Mouse (Mus musculus) MEL (cell line): ENCODE measurements around the gene Vmn1r203. TPM values are rescaled to one million over a fixed set of nuclear protein-coding genes. Genes with fewer than 3 reads are reported as not detected.

Experiments used
- DNase-seq: peaks from one replicate; pipeline ENCODE4 v3.0.0; 2011; ENCODE audit warnings: low read depth, low spot score
- H3K27ac ChIP-seq: 2 replicates; pipeline ENCODE4 v1.5.1; 2012; ENCODE audit warnings: low read depth, mild to moderate bottlenecking, control low read depth, low read length, moderate library complexity; ENCODE audit not compliant: control insufficient read depth
- H3K27me3 ChIP-seq, 2 experiments: fragments of 150-350 bp in 1 of 2; sonication (generic) in 1 of 2; 2 replicates each; pipeline ENCODE4 v1.6.1; 2012; ENCODE audit warnings: low read length in 2 of 2, mild to moderate bottlenecking in 2 of 2, improper control_type of control experiment in 1 of 2, moderate library complexity in 1 of 2; ENCODE audit not compliant: insufficient read depth in 2 of 2, control insufficient read depth in 1 of 2
- H3K36me3 ChIP-seq, 2 experiments: 2 replicates each; pipeline ENCODE4 v1.6.1; 2012 to 2014; ENCODE audit warnings: low read length in 2 of 2, improper control_type of control experiment in 1 of 2, inconsistent platforms in 1 of 2, mild to moderate bottlenecking in 1 of 2; ENCODE audit not compliant: insufficient read depth in 2 of 2, control insufficient read depth in 1 of 2
- H3K4me1 ChIP-seq, 2 experiments: fragments of 150-350 bp in 1 of 2; sonication (generic) in 1 of 2; 2 replicates each; pipeline ENCODE4 v1.6.1; 2012; ENCODE audit warnings: low read length in 2 of 2, improper control_type of control experiment in 1 of 2, mild to moderate bottlenecking in 1 of 2; ENCODE audit not compliant: insufficient read depth in 2 of 2, control insufficient read depth in 1 of 2
- H3K4me3 ChIP-seq, 2 experiments: fragments of 150-350 bp in 1 of 2; sonication (generic) in 1 of 2; 2 replicates each; pipeline ENCODE4 v1.5.1; 2012; ENCODE audit warnings: low read depth in 2 of 2, low read length in 2 of 2, mild to moderate bottlenecking in 2 of 2, moderate library complexity in 2 of 2, control low read depth in 1 of 2, improper control_type of control experiment in 1 of 2; ENCODE audit not compliant: control insufficient read depth in 1 of 2, insufficient read depth in 1 of 2
- H3K79me2 ChIP-seq: 2 replicates; pipeline ENCODE4 v1.6.1; 2012; ENCODE audit warnings: mild to moderate bottlenecking, low read length, moderate library complexity; ENCODE audit not compliant: control insufficient read depth, poor library complexity, insufficient read depth
- H3K9ac ChIP-seq: 2 replicates; pipeline ENCODE4 v1.6.1; 2012; ENCODE audit warnings: low read depth, mild to moderate bottlenecking, control low read depth, low read length, moderate library complexity; ENCODE audit not compliant: control insufficient read depth, poor library complexity, severe bottlenecking
- H3K9me3 ChIP-seq: fragments of 150-350 bp; sonication (generic); replicated peaks from 2 replicates; pipeline ENCODE4 v1.6.1; 2012; ENCODE audit warnings: mild to moderate bottlenecking, low read length, improper control_type of control experiment, moderate library complexity; ENCODE audit not compliant: insufficient read depth
- BHLHE40 ChIP-seq: IDR thresholded peaks from 2 replicates; pipeline ENCODE4 v1.6.1; 2012; ENCODE audit warnings: low read depth, mild to moderate bottlenecking, inconsistent platforms, low read length, improper control_type of control experiment, borderline replicate concordance
- CHD1 ChIP-seq: IDR thresholded peaks from 2 replicates; pipeline ENCODE4 v1.6.1; 2012; ENCODE audit warnings: low read depth, mild to moderate bottlenecking, inconsistent platforms, low read length, improper control_type of control experiment
- CTCF ChIP-seq, 3 experiments: IDR thresholded peaks in 2 of 3; conservative IDR thresholded peaks in 1 of 3; 2 replicates each; pipeline ENCODE4 v1.5.1; 2011 to 2012; ENCODE audit warnings: low read length in 3 of 3, low read depth in 2 of 3, mild to moderate bottlenecking in 2 of 3, improper control_type of control experiment in 1 of 3, inconsistent platforms in 1 of 3, mixed read lengths in 1 of 3, moderate library complexity in 1 of 3; ENCODE audit not compliant: control insufficient read depth in 1 of 3, insufficient read depth in 1 of 3, poor library complexity in 1 of 3, severe bottlenecking in 1 of 3
- E2F4 ChIP-seq: IDR thresholded peaks from 2 replicates; pipeline ENCODE4 v1.6.1; 2011; ENCODE audit warnings: low read depth, low read length, improper control_type of control experiment, borderline replicate concordance
- JUND ChIP-seq: IDR thresholded peaks from 2 replicates; pipeline ENCODE4 v1.6.1; 2011; ENCODE audit warnings: low read depth, mild to moderate bottlenecking, improper control_type of control experiment, low read length
- KAT2A ChIP-seq: conservative IDR thresholded peaks from 2 replicates; pipeline ENCODE4 v1.6.1; 2012; ENCODE audit warnings: low read depth, low read length, improper control_type of control experiment, inconsistent platforms
- MAX ChIP-seq: IDR thresholded peaks from 2 replicates; pipeline ENCODE4 v1.6.1; 2011; ENCODE audit warnings: low read length, improper control_type of control experiment
- MEF2A ChIP-seq: IDR thresholded peaks from 2 replicates; pipeline ENCODE4 v1.6.1; 2014; ENCODE audit warnings: low read depth, mild to moderate bottlenecking, inconsistent platforms, low read length, improper control_type of control experiment; ENCODE audit not compliant: poor library complexity, insufficient replicate concordance, severe bottlenecking; ENCODE audit errors: extremely low read depth
- MXI1 ChIP-seq: IDR thresholded peaks from 2 replicates; pipeline ENCODE4 v1.6.1; 2011; ENCODE audit warnings: mild to moderate bottlenecking, low read depth, low read length, improper control_type of control experiment
- NELFE ChIP-seq: IDR thresholded peaks from 2 replicates; pipeline ENCODE4 v1.6.1; 2011; ENCODE audit warnings: low read depth, low read length, improper control_type of control experiment
- POLR2A ChIP-seq, 2 experiments: IDR thresholded peaks; 2 replicates each; pipeline ENCODE4 v1.6.1; 2011 to 2012; ENCODE audit warnings: low read length in 2 of 2, mild to moderate bottlenecking in 2 of 2, control low read depth in 1 of 2, improper control_type of control experiment in 1 of 2, low read depth in 1 of 2, moderate library complexity in 1 of 2; ENCODE audit not compliant: control insufficient read depth in 1 of 2, insufficient read depth in 1 of 2, poor library complexity in 1 of 2
- RAD21 ChIP-seq: IDR thresholded peaks from 2 replicates; pipeline ENCODE4 v1.6.1; 2011; ENCODE audit warnings: mild to moderate bottlenecking, low read depth, low read length, improper control_type of control experiment
- SMC3 ChIP-seq: IDR thresholded peaks from 2 replicates; pipeline ENCODE4 v1.6.1; 2011; ENCODE audit warnings: low read depth, low read length, improper control_type of control experiment
- TAL1 ChIP-seq: IDR thresholded peaks from 2 replicates; pipeline ENCODE4 v1.6.1; 2012; ENCODE audit warnings: mild to moderate bottlenecking, inconsistent platforms, low read length, moderate library complexity, mixed read lengths
- TBP ChIP-seq: IDR thresholded peaks from 2 replicates; pipeline ENCODE4 v1.8.0; 2011; ENCODE audit warnings: low read depth, low read length, improper control_type of control experiment
- ZC3H11A ChIP-seq: IDR thresholded peaks from 2 replicates; pipeline ENCODE4 v1.6.1; 2012; ENCODE audit warnings: low read depth, mild to moderate bottlenecking, inconsistent platforms, low read length, improper control_type of control experiment
- ZNF384 ChIP-seq: IDR thresholded peaks from 2 replicates; pipeline ENCODE4 v1.6.1; 2012; ENCODE audit warnings: low read depth, mild to moderate bottlenecking, inconsistent platforms, low read length, improper control_type of control experiment
- polyA plus RNA-seq, 2 experiments: library from polyadenylated mRNA; stranded (reverse) in 1 of 2; unstranded in 1 of 2; fragments of >175 nt in 1 of 2; fragments of >200 nt in 1 of 2; gene quantifications; 2 replicates each; pipeline versions ENCODE4 v1.2.1 to v1.2.4; 2012; ENCODE audit warnings: low replicate concordance in 2 of 2, low read depth in 1 of 2; ENCODE audit not compliant: insufficient read length in 2 of 2, insufficient read depth in 1 of 2, missing spikeins in 1 of 2
- total RNA-seq: library from RNA; depleted of rRNA; stranded (reverse); fragments of 300-350 nt; gene quantifications from 2 replicates; pipeline ENCODE4 v1.2.3, GENCODE M21; 2012; rRNA removed

Vmn1r203 gene
- total RNA-seq (0.04 TPM in 1 of 2 replicates, not detected in the other), polyA plus RNA-seq (under 1 TPM in 1 of 2 experiments, not detected in 1; 0.04 TPM)

DNA sequence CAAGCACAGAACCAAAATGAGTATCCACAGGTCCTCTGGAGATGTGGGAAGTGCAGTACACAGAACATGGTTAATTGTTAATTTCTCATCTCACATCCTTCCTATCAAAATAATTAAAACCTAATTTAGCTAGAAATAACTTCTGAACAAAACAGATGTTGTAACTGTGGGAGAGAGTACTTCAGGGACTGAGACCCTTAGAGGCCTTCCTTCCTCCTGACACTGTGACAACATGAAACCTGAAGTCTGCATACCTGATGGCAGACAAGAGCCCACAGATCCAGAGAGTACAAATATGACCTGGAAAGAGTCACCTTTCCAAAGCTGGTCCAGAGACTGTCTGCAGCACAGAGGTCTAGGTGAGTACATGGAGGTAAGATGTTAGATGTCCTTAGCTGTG, at the start of gene Vmn1r203:
Gene Vmn1r203, plus strand, starts transcription at position 301 of the 400 bp plus-strand sequence.
- H3K9me3 ChIP-seq, result no peaks in the 10 kb centered on the region
- H3K9ac ChIP-seq, result no peak within 1 kb of the TSS
- no peaks in the 10 kb centered on the region for H3K79me2 ChIP-seq
- DNase-seq, result no peak
- no peaks in the 10 kb centered on the region for H3K36me3 ChIP-seq
- no peak within 1 kb of the TSS for H3K27ac ChIP-seq
- no peak for TF ChIP-seq KAT2A
- no peak for TF ChIP-seq POLR2A (IDR thresholded peaks at IDR 0.05; ENCODE audit: control insufficient read depth in 1 of 2, insufficient read depth in 1 of 2, low read depth in 1 of 2, low read length in 2 of 2, poor library complexity in 1 of 2)
- TF ChIP-seq TBP, result no peak
- TF ChIP-seq SMC3, result no peak
- no peak for TF ChIP-seq ZC3H11A
- TF ChIP-seq MXI1, result no peak
- TF ChIP-seq ZNF384, result no peak
- TF ChIP-seq NELFE, result no peak
- TF ChIP-seq BHLHE40, result no peak
- no peak for TF ChIP-seq CTCF (IDR thresholded peaks at IDR 0.05 in 2 of 3, conservative IDR thresholded peaks at IDR 0.05 in 1 of 3; ENCODE audit: control insufficient read depth in 1 of 3, insufficient read depth in 1 of 3, low read depth in 2 of 3, low read length in 3 of 3, poor library complexity in 1 of 3, severe bottlenecking in 1 of 3)
- no peak for TF ChIP-seq CHD1
- H3K4me1 ChIP-seq, result no peaks in the 10 kb centered on the region
- H3K27me3 ChIP-seq, result no peaks in the 10 kb centered on the region
- no peak within 1 kb of the TSS for H3K4me3 ChIP-seq

DNA sequence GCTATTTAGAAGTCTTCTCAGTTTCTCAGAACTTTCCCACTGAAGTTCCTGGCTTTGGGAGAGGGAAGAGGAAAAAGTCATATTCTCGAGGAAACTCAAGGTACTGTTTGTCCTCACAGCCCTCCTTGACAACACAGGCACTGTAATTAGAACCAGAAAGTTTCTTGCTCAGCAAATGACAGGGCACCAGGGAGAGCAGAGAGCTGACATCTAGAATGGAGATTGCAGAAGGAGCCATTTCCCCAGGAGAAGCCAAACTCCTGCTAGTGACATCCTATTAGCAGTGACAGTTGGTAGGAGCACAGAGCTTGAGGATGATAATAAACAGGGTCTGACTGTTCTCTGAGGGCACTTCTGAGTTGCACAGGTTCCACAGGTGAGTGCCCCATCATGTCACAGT, 46.3 kb upstream of the Vmn1r203 start, which contains the start of gene Vmn1r201:
Gene Vmn1r201, plus strand, starts transcription at position 301 of the 400 bp plus-strand sequence.
- DNase-seq, result no peak
- Histone ChIP-seq H3K79me2 (no peaks in the 10 kb centered on the region), H3K4me1 (no peaks in the 10 kb centered on the region), H3K36me3 (no peaks in the 10 kb centered on the region), H3K27me3 (no peaks in the 10 kb centered on the region), H3K4me3 (no peak within 1 kb of the TSS), H3K9ac (no peak within 1 kb of the TSS), H3K9me3 (no peaks in the 10 kb centered on the region), H3K27ac (no peak within 1 kb of the TSS)
- no peak for TF ChIP-seq SMC3
- TF ChIP-seq CHD1, result no peak
- TF ChIP-seq NELFE, result no peak
- TF ChIP-seq MEF2A, result no peak
- no peak for TF ChIP-seq JUND
- no peak for TF ChIP-seq ZC3H11A
- TF ChIP-seq RAD21, result no peak
- no peak for TF ChIP-seq CTCF (IDR thresholded peaks at IDR 0.05 in 2 of 3, conservative IDR thresholded peaks at IDR 0.05 in 1 of 3; ENCODE audit: control insufficient read depth in 1 of 3, insufficient read depth in 1 of 3, low read depth in 2 of 3, low read length in 3 of 3, poor library complexity in 1 of 3, severe bottlenecking in 1 of 3)
- no peak for TF ChIP-seq MAX
- no peak for TF ChIP-seq E2F4
- TF ChIP-seq TAL1, result no peak
